Mouse (Mus musculus): ENCODE measurements around the gene Ust. TPM values are rescaled to one million over a fixed set of nuclear protein-coding genes. Genes with fewer than 3 reads are reported as not detected.
"Not testable (repeated sequence)": the region's sequence is repeated elsewhere in the genome, so short reads cannot be mapped to it uniquely, and the experiment has no call there.

Ust gene
- total RNA-seq (2021) = 1 to 10 TPM; 7.8 to 9.0 TPM
- long read RNA-seq, experiment 1 = 0 reads
- long read RNA-seq, experiment 2, full-length matches to known transcripts = 2 of 4 reads
- long read RNA-seq, experiment 2, partial matches to known transcripts = 2 of 4 reads
- long read RNA-seq, experiment 2, other reads (novel, unspliced or antisense) = 0 of 4 reads

DNA sequence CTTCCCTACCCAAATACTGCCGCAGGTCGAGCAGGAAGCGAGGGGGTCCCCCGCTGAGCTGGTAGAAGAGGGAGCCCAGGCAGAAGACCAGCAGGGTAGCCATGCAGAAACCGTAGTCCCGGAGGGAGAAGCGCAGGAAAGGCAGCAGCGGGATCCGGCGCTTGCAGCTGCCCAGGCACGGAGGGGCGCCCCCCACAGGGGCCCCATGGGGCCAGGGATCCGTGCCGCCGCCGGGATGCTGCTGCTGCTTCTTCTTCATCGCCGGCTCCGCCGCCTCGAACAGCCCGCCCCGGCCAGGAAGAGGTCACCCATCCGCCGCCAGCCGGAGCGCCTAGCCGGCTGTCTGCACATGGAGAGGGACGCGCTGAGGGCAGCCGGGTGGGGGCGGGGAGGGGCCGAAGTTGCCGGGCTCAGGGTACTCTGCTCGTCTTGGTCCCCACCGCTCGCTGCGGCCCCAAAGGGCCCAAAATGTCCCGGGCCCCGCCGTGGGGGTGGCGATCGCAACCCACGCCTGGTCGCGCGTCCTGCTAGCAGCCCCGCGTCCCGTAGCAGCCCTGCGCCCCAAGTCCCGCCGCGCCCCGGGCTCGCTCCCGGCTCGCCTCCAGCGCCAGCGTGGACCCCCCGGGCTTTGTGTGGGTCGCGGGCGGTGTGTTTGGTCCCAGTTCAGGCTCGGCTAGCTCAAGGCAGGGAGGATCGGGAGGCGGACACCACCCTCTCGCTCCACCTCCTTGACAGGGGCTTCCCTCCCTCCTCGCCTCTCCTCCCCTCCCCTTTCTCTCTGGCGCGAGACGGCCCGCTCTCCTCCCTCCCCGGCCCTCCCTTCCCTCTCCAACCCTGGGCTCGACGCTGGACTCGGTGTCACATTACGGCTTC lies at the start of gene Ust:
TSS of gene Ust (minus strand) at position 685 of the 873 bp plus-strand sequence.
- peak; percentile 48 to 67 for DNase-seq (ENCODE audit: low spot score in 2 of 2)

GRCm38 (mm10) chr10:8561366-8561765 lies 42.7 kb upstream of the Ust start:
- no peak for DNase-seq (ENCODE audit: low spot score in 2 of 2)

GRCm38 (mm10) chr10:8559566-8559965 lies 40.9 kb upstream of the Ust start:
- DNase-seq (ENCODE audit: low spot score in 2 of 2) = not testable (repeated sequence)

GRCm38 (mm10) chr10:8552239-8552638 lies 33.6 kb upstream of the Ust start:
- DNase-seq (ENCODE audit: low spot score in 2 of 2) = not testable (repeated sequence)

- not testable (repeated sequence) for DNase-seq (ENCODE audit: low spot score in 2 of 2)
Observed at GRCm38 (mm10) chr10:8551601-8552000, 33.0 kb upstream of the Ust start.

- DNase-seq (ENCODE audit: low spot score in 2 of 2) = no peak
Observed at GRCm38 (mm10) chr10:8541514-8541913, 22.9 kb upstream of the Ust start.

GRCm38 (mm10) chr10:8535445-8535844 lies 16.8 kb upstream of the Ust start:
- DNase-seq (ENCODE audit: low spot score in 2 of 2) = no peak

DNA sequence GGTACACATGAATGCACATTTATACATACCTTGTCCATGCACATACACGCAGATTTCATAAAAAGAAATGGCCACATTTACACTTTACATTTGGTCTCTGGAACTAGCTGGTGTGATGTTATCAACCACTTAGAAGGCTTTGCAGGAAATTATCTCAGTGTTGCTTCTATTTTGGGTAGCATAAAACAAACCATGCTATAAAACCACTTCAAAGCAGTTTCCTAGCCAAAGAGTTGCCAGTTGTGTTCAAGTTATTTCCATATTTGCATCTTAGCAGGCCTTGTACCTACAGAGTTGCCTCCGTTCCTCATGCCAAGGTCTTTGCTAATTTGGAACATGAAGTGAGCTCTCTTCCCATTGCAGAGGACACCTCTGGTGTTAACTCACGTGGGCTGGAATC lies 13.0 kb upstream of the Ust start:
- DNase-seq (ENCODE audit: low spot score in 2 of 2) = no peak

GRCm38 (mm10) chr10:8530505-8531051 lies 12.0 kb upstream of the Ust start:
- no peak for DNase-seq (ENCODE audit: low spot score in 2 of 2)

GRCm38 (mm10) chr10:8529173-8529572 lies 10.5 kb upstream of the Ust start:
- DNase-seq (ENCODE audit: low spot score in 2 of 2) = no peak

GRCm38 (mm10) chr10:8525354-8525753 lies 6.7 kb upstream of the Ust start:
- no peak for DNase-seq (ENCODE audit: low spot score in 2 of 2)

GRCm38 (mm10) chr10:8521536-8521935 lies 2.9 kb upstream of the Ust start:
- DNase-seq (ENCODE audit: low spot score in 2 of 2) = no peak

GRCm38 (mm10) chr10:8520766-8521395 lies 2.3 kb upstream of the Ust start:
- DNase-seq (ENCODE audit: low spot score in 2 of 2) = no peak

DNA sequence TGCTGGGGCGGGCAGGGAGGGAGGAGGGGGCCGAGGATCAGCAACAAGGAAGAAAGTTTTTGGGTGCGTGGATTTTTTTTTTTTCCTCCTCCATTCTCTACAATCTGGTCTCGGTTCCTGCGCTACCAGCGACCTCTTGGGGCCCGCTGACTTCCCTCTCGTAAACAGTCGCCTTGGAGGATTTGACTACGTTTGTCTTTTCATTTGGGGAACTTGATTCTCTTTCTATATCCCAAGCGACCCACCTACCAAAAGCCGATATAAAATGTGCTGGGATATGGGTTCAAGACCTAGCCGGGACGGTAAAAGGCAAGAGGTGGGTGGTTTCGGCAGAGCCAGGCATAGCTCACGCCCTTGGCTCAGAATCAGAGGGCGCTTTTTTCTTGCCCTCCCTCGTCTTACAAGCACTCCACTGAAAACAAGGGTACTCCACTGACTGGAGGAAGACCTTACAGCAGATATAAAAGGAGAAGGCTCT lies 428 bp upstream of the Ust start:
- DNase-seq (ENCODE audit: low spot score in 2 of 2) = no peak

DNA sequence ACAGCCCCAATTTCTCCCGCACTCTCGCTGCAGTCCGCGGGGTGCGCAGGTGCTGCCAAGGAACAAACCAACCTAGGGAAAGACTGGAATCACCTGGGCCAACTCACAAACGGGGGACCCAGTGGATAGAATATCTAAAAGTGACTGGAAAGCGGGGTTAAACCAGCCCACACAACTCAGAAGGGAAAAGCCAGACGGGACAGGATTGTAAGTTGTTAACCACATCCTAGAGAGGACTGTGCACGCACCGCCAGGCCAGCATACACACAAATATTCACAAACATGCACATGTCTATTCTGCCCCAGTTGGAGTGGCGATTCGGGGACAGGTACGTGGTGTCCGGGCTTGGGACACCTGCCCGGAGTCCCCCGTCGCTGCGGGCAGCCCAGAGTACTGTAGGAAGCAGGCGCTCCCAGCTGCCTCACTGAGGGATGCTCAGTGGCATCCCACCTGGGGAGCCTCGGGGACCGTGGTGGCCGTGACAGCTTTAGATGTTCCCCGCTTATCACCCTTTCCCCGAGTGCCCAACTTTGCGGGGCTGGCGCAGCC lies 959 bp downstream of the Ust start:
- DNase-seq (ENCODE audit: low spot score in 2 of 2) = no peak

GRCm38 (mm10) chr10:8516916-8517524 lies 1.6 kb downstream of the Ust start:
- no peak for DNase-seq (ENCODE audit: low spot score in 2 of 2)

GRCm38 (mm10) chr10:8513690-8514089 lies 4.9 kb downstream of the Ust start:
- no peak for DNase-seq (ENCODE audit: low spot score in 2 of 2)

DNA sequence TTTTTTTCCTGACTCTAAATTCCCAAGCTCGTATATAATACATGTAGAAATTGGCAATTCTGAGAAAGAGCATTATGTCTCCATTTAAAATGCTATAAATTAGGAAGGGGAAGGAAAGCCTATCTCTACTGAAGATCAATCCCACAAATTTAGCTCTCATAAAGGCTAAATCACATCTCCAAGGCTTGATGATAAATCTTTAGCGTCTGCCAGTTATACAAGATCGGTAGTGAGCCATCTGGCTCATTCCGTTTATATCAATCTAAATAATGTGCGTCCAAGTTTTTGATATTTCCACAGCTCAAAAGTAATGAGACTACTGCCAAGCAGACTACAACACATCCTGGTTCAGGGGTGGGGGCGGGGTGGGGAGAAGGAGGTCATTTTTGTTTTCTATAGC lies 6.4 kb downstream of the Ust start:
- no peak for DNase-seq (ENCODE audit: low spot score in 2 of 2)

GRCm38 (mm10) chr10:8511760-8512159 lies 6.9 kb downstream of the Ust start:
- DNase-seq (ENCODE audit: low spot score in 2 of 2) = no peak

DNA sequence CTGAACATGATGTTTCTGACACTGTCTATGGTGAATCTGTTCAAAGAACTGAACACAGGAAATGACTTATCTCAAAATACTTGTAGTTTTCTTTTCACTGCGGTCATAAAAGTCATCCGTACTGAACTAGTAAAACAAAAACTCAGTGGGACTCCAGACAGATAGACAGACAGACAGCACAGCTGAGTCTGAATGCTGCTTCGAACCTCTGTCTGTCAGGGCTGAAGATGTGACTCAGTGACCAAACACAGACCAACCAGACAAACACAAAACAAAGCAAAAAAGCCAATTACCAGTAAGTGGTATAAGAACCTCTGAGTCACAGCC lies 12.4 kb downstream of the Ust start:
- DNase-seq (ENCODE audit: low spot score in 2 of 2) = no peak
